Mouse (Mus musculus): ENCODE results near the gene Rsph10b.

The Rsph10b gene

GRCm38 (mm10) chr5:143932831-143933230, at the start of gene Rsph10b:
Rsph10b (plus strand) TSS chr5:143933035.
- no peak for DNase-seq

- no peak for DNase-seq
These were observed 47.6 kb upstream of the Rsph10b start for GRCm38 (mm10) chr5:143885274-143885673.

- no peak for DNase-seq
These were observed 42.1 kb upstream of the Rsph10b start for GRCm38 (mm10) chr5:143890741-143891140.

GRCm38 (mm10) chr5:143892255-143892886, 40.5 kb upstream of the Rsph10b start:
- DNase-seq: no peak

GRCm38 (mm10) chr5:143893396-143893795, 39.4 kb upstream of the Rsph10b start:
- no peak for DNase-seq

GRCm38 (mm10) chr5:143897635-143898330, 35.1 kb upstream of the Rsph10b start, which contains the start of gene Ankrd61:
Ankrd61 (minus strand) TSS chr5:143897685.
- DNase-seq: no peak

- no peak for DNase-seq
These were observed 30.7 kb upstream of the Rsph10b start for GRCm38 (mm10) chr5:143902111-143902510.

GRCm38 (mm10) chr5:143903813-143904212, 29.0 kb upstream of the Rsph10b start:
- DNase-seq: no peak

GRCm38 (mm10) chr5:143906429-143906828, 26.4 kb upstream of the Rsph10b start:
- no peak for DNase-seq

- no peak for DNase-seq
These were observed 23.9 kb upstream of the Rsph10b start for GRCm38 (mm10) chr5:143908926-143909325.

- DNase-seq: peak; percentile 85 to 86
These were observed 23.1 kb upstream of the Rsph10b start, which contains the start of the genes Aimp2 and Pms2 for GRCm38 (mm10) chr5:143909417-143910400. Aimp2 (minus strand) TSS chr5:143909847. Pms2 (plus strand) TSS chr5:143909964.

GRCm38 (mm10) chr5:143916221-143916620, 16.6 kb upstream of the Rsph10b start:
- DNase-seq: no peak

GRCm38 (mm10) chr5:143917418-143917817, 15.4 kb upstream of the Rsph10b start:
- peak in 1 of 2 experiments; percentile 54 for DNase-seq

GRCm38 (mm10) chr5:143918120-143918519, 14.7 kb upstream of the Rsph10b start:
- DNase-seq: no peak

- no peak for DNase-seq
These were observed 7.9 kb upstream of the Rsph10b start for GRCm38 (mm10) chr5:143924781-143925452.

- DNase-seq: no peak
These were observed 5.0 kb upstream of the Rsph10b start, which contains the start of gene Gm42421 for GRCm38 (mm10) chr5:143927875-143928274. Gm42421 (plus strand) TSS chr5:143928175.

- DNase-seq: no peak
These were observed 3.5 kb upstream of the Rsph10b start for GRCm38 (mm10) chr5:143929291-143929690.

- DNase-seq: no peak
These were observed 2.2 kb upstream of the Rsph10b start for GRCm38 (mm10) chr5:143930656-143931055.

- DNase-seq: no peak
These were observed 813 bp upstream of the Rsph10b start for GRCm38 (mm10) chr5:143931863-143932580.

GRCm38 (mm10) chr5:143933414-143933813, 579 bp downstream of the Rsph10b start:
- no peak for DNase-seq

- no peak for DNase-seq
These were observed 1.0 kb downstream of the Rsph10b start for GRCm38 (mm10) chr5:143933875-143934274.

- no peak for DNase-seq
These were observed 3.3 kb downstream of the Rsph10b start for GRCm38 (mm10) chr5:143936156-143936555.

All from spleen, adult 18-20 months (tissue).